Mouse (Mus musculus): ENCODE measurements at regions not wholly inside any gene's neighbourhood (a gene's known extent, or its start where the extent isn't known, plus 50 kb on each side); places are given as distances from the start of the nearest gene placed in this dataset.
"Not testable (repeated sequence)": the region's sequence is repeated elsewhere in the genome, so short reads cannot be mapped to it uniquely, and the experiment has no call there.

DNA sequence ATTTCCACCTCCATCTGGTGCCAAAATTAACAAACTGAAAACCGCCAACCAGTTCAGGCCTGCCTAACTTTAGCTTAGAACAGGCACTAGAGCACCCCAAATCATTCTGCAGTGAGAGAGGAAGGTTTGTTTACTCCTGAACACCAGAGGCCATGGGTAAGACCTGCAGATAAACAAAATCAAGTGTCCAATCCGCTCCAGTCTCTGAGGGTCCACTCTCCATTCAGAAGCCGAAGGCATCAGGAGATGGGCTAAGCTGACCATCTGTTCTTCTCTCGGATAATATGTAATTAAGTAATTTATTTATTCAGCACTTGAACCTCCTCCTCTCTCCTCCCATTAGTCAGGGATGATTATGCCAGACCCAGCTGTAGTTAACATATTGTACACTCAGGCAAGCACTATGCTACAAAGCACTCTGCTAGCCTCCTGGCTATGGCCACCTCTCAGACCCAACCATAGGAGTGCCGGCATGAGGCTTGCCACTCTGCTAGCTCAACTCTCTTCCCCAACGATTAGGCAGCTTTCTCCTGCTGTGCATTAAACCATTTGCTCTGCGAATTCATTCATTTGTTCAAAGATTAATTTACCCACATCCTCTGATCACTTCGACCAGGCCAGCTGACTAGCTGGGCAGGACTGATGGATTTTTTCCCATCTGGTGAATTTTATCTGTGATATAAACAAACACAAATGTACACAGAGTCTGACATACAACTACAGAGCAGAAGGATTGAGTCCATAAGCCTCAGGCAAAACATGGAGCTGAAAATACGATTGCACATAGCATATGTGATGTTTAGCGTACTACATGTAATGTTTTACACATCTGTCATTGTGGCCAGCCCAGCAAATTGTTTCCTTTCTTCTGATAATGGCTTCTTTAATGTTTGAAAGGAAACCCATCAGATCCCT is 184.4 kb downstream of the Mat2b start:
- no peaks in the 10 kb centered on the region for H3K4me1 ChIP-seq (ENCODE audit: control insufficient read depth, insufficient read depth, low read length)
- H3K27ac ChIP-seq (ENCODE audit: insufficient read depth, low read depth, low read length), result no peak overlapping the region
- no peaks in the 10 kb centered on the region for H3K27me3 ChIP-seq (replicated peaks; ENCODE audit: control insufficient read depth, insufficient read depth, low read length)
- TF ChIP-seq POLR2A (IDR thresholded peaks at IDR 0.05; ENCODE audit: low read depth, low read length), result no peak
- no peak for TF ChIP-seq CTCF (conservative IDR thresholded peaks at IDR 0.05; ENCODE audit: insufficient read depth, insufficient read length, low read depth, low read length)
- WGBS, result 79% methylated on average over 10 of the region's 10 CpGs
- no peaks in the 10 kb centered on the region for H3K36me3 ChIP-seq (ENCODE audit: control insufficient read depth, insufficient read depth, low read length)
- DNase-seq, result no peak
- H3K4me3 ChIP-seq (ENCODE audit: insufficient read depth, low read depth, low read length), result no peak overlapping the region

GRCm38 (mm10) chr11:40491599-40491998 is 203.4 kb downstream of the Mat2b start:
- Histone ChIP-seq H3K36me3 (ENCODE audit: control insufficient read depth, insufficient read depth, low read length) (no peaks in the 10 kb centered on the region), H3K27me3 (replicated peaks; ENCODE audit: control insufficient read depth, insufficient read depth, low read length) (no peaks in the 10 kb centered on the region), H3K4me3 (ENCODE audit: insufficient read depth, low read depth, low read length) (no peak overlapping the region), H3K4me1 (ENCODE audit: control insufficient read depth, insufficient read depth, low read length) (no peaks in the 10 kb centered on the region), H3K27ac (ENCODE audit: insufficient read depth, low read depth, low read length) (no peak overlapping the region)
- DNase-seq, result no peak
- TF ChIP-seq POLR2A (IDR thresholded peaks at IDR 0.05; ENCODE audit: low read depth, low read length), result no peak
- TF ChIP-seq CTCF (conservative IDR thresholded peaks at IDR 0.05; ENCODE audit: insufficient read depth, insufficient read length, low read depth, low read length), result no peak
- 19% methylated on average over 6 of the region's 6 CpGs for WGBS

DNA sequence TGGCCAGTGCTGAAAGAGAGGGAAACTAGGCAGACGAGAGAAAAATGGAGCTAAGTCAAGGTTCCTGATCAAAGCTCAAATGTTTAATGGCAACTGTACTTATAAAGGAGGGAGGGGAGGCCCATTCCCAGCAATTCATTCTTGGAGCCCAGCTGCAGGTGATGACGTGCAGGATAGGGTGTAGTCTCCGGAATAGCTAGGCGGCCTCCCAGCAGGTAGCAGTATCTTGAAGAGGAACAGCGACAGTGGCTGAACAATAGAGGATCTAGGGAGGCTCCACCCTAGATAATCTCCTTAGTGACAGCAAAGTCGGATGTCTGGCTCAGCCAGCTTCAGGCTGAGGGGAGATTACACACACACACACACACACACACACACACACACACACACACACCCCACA is 216.8 kb downstream of the Mat2b start:
- not testable (repeated sequence) for DNase-seq; H3K27ac ChIP-seq (ENCODE audit: insufficient read depth, low read depth, low read length); H3K36me3 ChIP-seq (ENCODE audit: control insufficient read depth, insufficient read depth, low read length); H3K4me1 ChIP-seq (ENCODE audit: control insufficient read depth, insufficient read depth, low read length); H3K4me3 ChIP-seq (ENCODE audit: insufficient read depth, low read depth, low read length); H3K27me3 ChIP-seq (replicated peaks; ENCODE audit: control insufficient read depth, insufficient read depth, low read length)
- WGBS, result 41% methylated on average over 6 of the region's 6 CpGs

DNA sequence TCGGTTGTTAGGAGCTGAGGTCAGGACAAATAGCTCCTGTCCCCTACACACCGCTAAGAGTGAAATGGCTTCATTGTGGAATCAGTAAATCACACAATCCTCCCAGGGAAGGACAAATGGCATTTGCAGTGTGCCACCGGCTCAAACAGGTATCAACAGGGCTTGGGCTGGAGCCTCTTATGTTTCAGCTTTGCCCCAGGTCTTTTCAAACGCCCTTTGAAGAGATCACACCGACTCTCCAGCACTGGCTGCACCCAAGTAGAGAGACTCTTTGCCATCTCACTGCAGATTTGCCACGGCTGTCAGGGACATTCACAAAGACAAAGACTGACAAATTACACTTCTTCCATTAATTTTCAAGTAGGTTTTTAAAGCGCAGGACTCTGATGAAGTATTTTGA is 217.7 kb downstream of the Mat2b start:
- H3K4me1 ChIP-seq (ENCODE audit: control insufficient read depth, insufficient read depth, low read length), result no peaks in the 10 kb centered on the region
- DNase-seq, result no peak
- H3K36me3 ChIP-seq (ENCODE audit: control insufficient read depth, insufficient read depth, low read length), result no peaks in the 10 kb centered on the region
- no peak overlapping the region for H3K27ac ChIP-seq (ENCODE audit: insufficient read depth, low read depth, low read length)
- TF ChIP-seq CTCF (conservative IDR thresholded peaks at IDR 0.05; ENCODE audit: insufficient read depth, insufficient read length, low read depth, low read length) (no peak), POLR2A (IDR thresholded peaks at IDR 0.05; ENCODE audit: low read depth, low read length) (no peak)
- 37% methylated on average over 7 of the region's 7 CpGs for WGBS
- H3K27me3 ChIP-seq (replicated peaks; ENCODE audit: control insufficient read depth, insufficient read depth, low read length), result no peaks in the 10 kb centered on the region
- no peak overlapping the region for H3K4me3 ChIP-seq (ENCODE audit: insufficient read depth, low read depth, low read length)

- no peaks in the 10 kb centered on the region for H3K27me3 ChIP-seq (replicated peaks; ENCODE audit: control insufficient read depth, insufficient read depth, low read length)
- peak; percentile 1 for DNase-seq
- no peaks in the 10 kb centered on the region for H3K36me3 ChIP-seq (ENCODE audit: control insufficient read depth, insufficient read depth, low read length)
- TF ChIP-seq POLR2A (IDR thresholded peaks at IDR 0.05; ENCODE audit: low read depth, low read length) (no peak), CTCF (conservative IDR thresholded peaks at IDR 0.05; ENCODE audit: insufficient read depth, insufficient read length, low read depth, low read length) (peak; percentile 46; the same call in 1 of the 2 replicates)
- no peak overlapping the region for H3K27ac ChIP-seq (ENCODE audit: insufficient read depth, low read depth, low read length)
- WGBS, result 14% methylated on average over 6 of the region's 6 CpGs
- H3K4me1 ChIP-seq (ENCODE audit: control insufficient read depth, insufficient read depth, low read length), result no peaks in the 10 kb centered on the region
- no peak overlapping the region for H3K4me3 ChIP-seq (ENCODE audit: insufficient read depth, low read depth, low read length)
These were observed 225.8 kb downstream of the Mat2b start for GRCm38 (mm10) chr11:40469080-40469705.

DNA sequence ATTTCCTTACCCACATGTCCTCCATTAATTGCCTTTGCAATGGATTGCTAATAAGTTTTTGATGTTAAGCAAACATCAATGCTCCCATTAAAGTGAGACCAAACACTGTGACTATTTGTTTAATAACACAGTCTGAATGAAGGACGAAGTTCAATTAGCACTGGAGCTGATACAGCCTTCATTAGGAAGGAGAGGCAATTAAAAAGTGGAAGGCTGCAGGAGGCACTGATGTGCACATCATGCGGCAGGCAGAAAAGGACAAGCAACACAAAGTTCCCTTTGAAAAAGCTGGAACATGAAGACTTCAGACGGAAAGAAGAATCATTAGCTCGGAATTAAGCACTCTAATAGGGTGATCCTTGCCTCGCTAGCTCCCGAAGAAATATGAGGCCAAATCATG is 238.4 kb downstream of the Mat2b start:
- Histone ChIP-seq H3K27me3 (replicated peaks; ENCODE audit: control insufficient read depth, insufficient read depth, low read length) (no peaks in the 10 kb centered on the region), H3K4me1 (ENCODE audit: control insufficient read depth, insufficient read depth, low read length) (no peaks in the 10 kb centered on the region), H3K4me3 (ENCODE audit: insufficient read depth, low read depth, low read length) (no peak overlapping the region), H3K27ac (ENCODE audit: insufficient read depth, low read depth, low read length) (no peak overlapping the region), H3K36me3 (ENCODE audit: control insufficient read depth, insufficient read depth, low read length) (no peaks in the 10 kb centered on the region)
- no peak for DNase-seq
- TF ChIP-seq POLR2A (IDR thresholded peaks at IDR 0.05; ENCODE audit: low read depth, low read length) (no peak), CTCF (conservative IDR thresholded peaks at IDR 0.05; ENCODE audit: insufficient read depth, insufficient read length, low read depth, low read length) (no peak)
- WGBS, result 56% methylated on average over 6 of the region's 6 CpGs

DNA sequence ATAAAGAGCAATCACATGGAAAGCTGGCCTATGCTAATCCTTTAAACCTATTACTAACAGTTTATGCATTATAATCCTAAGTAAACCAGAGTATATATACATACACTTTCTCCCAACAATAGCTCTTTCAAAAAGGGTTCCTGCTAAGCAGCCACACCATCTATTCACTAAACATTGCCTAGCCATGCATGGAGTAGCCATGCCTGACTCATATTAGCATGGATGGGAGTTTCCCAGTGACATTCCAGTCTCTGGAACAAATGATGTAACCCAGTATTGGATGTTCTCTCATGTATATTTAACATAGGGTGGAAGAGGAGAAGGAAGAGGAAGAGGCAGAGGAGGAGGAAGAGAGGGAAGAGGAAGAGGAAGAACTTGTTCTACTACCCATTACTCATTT is 240.0 kb downstream of the Mat2b start:
- H3K36me3 ChIP-seq (ENCODE audit: control insufficient read depth, insufficient read depth, low read length); H3K4me3 ChIP-seq (ENCODE audit: insufficient read depth, low read depth, low read length); H3K4me1 ChIP-seq (ENCODE audit: control insufficient read depth, insufficient read depth, low read length); DNase-seq; H3K27me3 ChIP-seq (replicated peaks; ENCODE audit: control insufficient read depth, insufficient read depth, low read length); H3K27ac ChIP-seq (ENCODE audit: insufficient read depth, low read depth, low read length): not testable (repeated sequence)
